Mouse (Mus musculus) kidney, postnatal 25 days (tissue): ENCODE measurements around the gene Hdac1.
A peak's percentile ranks its signal among the peaks of the same experiment; 100 is the strongest.

Source experiments
- DNase-seq, 2 experiments: peaks; one replicate each; pipeline ENCODE4 v3.0.0; 2021; ENCODE audit warnings: mixed read lengths in 2 of 2

Gene Hdac1

GRCm38 (mm10) chr4:129509650-129510049 is 32.9 kb downstream of the Hdac1 start:
- DNase-seq = no peak

- peak; percentile 40 to 63 for DNase-seq
These were observed 33.5 kb downstream of the Hdac1 start for GRCm38 (mm10) chr4:129508834-129509600.

GRCm38 (mm10) chr4:129508237-129508515 is 34.3 kb downstream of the Hdac1 start:
- no peak for DNase-seq

GRCm38 (mm10) chr4:129507434-129508236 is 34.9 kb downstream of the Hdac1 start:
- no peak for DNase-seq

- DNase-seq = no peak
These were observed 37.0 kb downstream of the Hdac1 start for GRCm38 (mm10) chr4:129505511-129505910.

GRCm38 (mm10) chr4:129502901-129503444 is 39.5 kb downstream of the Hdac1 start:
- DNase-seq = peak; percentile 24 to 55

- no peak for DNase-seq
These were observed 40.1 kb downstream of the Hdac1 start for GRCm38 (mm10) chr4:129502327-129502888.

GRCm38 (mm10) chr4:129500607-129501566 is 41.6 kb downstream of the Hdac1 start:
- DNase-seq = peak; percentile 92 to 95

GRCm38 (mm10) chr4:129500017-129500416 is 42.5 kb downstream of the Hdac1 start:
- no peak for DNase-seq

- peak; percentile 21 to 50 for DNase-seq
These were observed 43.6 kb downstream of the Hdac1 start for GRCm38 (mm10) chr4:129498941-129499340.

- peak; percentile 63 to 77 for DNase-seq
These were observed 45.9 kb downstream of the Hdac1 start for GRCm38 (mm10) chr4:129496631-129497030.

GRCm38 (mm10) chr4:129495672-129496562 is 46.6 kb downstream of the Hdac1 start:
- peak; percentile 13 to 44 for DNase-seq

- DNase-seq = peak; percentile 56 to 57
These were observed 47.8 kb downstream of the Hdac1 start for GRCm38 (mm10) chr4:129494681-129495080.

GRCm38 (mm10) chr4:129490972-129491880 is 51.3 kb downstream of the Hdac1 start, which contains the start of the genes Tssk3 and Fam229a:
Tssk3 (minus strand) TSS chr4:129491022.
Fam229a (plus strand) TSS chr4:129491190.
- peak; percentile 36 to 76 for DNase-seq

GRCm38 (mm10) chr4:129481090-129481489 is 61.4 kb downstream of the Hdac1 start:
- DNase-seq = no peak

GRCm38 (mm10) chr4:129479863-129480262 is 62.6 kb downstream of the Hdac1 start:
- DNase-seq = no peak

GRCm38 (mm10) chr4:129476047-129476446 is 66.5 kb downstream of the Hdac1 start:
- no peak for DNase-seq
